Mouse (Mus musculus): ENCODE measurements around the gene Myog. TPM values are rescaled to one million over a fixed set of nuclear protein-coding genes. Genes with fewer than 3 reads are reported as not detected.

Myog gene
- polyA plus RNA-seq, 1 experiment from 2014 or later: 0.80 TPM

DNA sequence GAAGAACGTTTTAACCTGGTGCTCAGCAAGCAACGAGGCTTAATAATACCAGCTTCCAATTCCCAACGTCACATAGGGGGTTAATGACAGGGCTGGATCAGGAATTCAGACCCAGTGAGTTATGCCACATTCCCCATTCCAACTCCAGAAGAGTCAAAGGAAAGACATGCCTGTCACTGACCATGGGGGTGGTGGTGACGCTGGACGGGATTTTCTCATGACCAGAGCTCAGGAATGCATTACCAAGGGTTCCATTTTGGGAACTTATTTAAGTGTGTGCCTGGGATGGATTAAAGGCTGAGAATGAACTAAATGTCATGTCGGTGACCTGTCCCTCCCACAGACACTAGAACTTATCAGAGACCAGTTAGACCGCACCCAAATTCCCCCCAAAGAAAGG, 13.0 kb upstream of the Myog start:
- H3K9ac ChIP-seq (replicated peaks; ENCODE audit: low read depth, low read length): no peak overlapping the region

DNA sequence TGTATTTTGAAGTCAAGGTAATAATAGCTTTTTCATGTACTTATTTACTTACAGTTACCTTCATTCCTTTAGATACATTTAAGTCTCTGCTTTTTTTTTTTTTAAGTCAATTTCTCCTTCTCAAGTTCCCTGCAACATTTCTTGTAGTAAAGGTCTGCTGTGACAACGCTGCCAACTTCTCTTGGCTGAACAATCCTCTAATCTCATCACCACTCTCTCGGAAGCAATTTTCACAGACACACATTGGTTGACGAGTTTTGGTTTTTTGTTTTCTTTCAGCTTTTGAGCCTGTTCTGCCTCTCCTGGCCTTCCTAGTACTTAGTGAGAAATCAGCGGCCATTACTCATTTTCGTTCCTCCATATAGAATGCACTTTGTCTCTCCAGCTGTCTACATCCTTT, 9.6 kb upstream of the Myog start:
- Histone ChIP-seq H3K4me3 (ENCODE audit: low read depth, low read length) (no peak overlapping the region), H3K27ac (ENCODE audit: low read depth, low read length) (no peak overlapping the region), H3K36me3 (ENCODE audit: control insufficient read depth, insufficient read depth, low read length) (no peaks in the 10 kb centered on the region), H3K4me1 (ENCODE audit: control insufficient read depth, insufficient read depth, low read length) (no peaks in the 10 kb centered on the region), H3K4me2 (ENCODE audit: low read depth, low read length) (no peak overlapping the region), H3K9me3 (ENCODE audit: control insufficient read depth, low read length) (no peaks in the 10 kb centered on the region), H3K27me3 (ENCODE audit: control insufficient read depth, insufficient read depth, low read length) (no peaks in the 10 kb centered on the region), H3K9ac (replicated peaks; ENCODE audit: low read depth, low read length) (no peak overlapping the region)
- WGBS: 84% methylated on average over 5 of the region's 5 CpGs
- ATAC-seq (ENCODE audit: low read depth): no peak

More for the DNA sequence above, 13.0 kb upstream of the Myog start:
- Histone ChIP-seq H3K36me3 (ENCODE audit: control insufficient read depth, insufficient read depth, low read length) (no peaks in the 10 kb centered on the region), H3K4me3 (ENCODE audit: low read depth, low read length) (no peak overlapping the region), H3K9me3 (ENCODE audit: control insufficient read depth, low read length) (no peaks in the 10 kb centered on the region), H3K27ac (ENCODE audit: low read depth, low read length) (no peak overlapping the region), H3K27me3 (ENCODE audit: control insufficient read depth, insufficient read depth, low read length) (no peaks in the 10 kb centered on the region), H3K4me1 (ENCODE audit: control insufficient read depth, insufficient read depth, low read length) (peaks cover 3% of the 10 kb centered on the region; the same call in 1 of the 2 replicates), H3K4me2 (ENCODE audit: low read depth, low read length) (no peak overlapping the region)
- no peak for ATAC-seq (ENCODE audit: low read depth)
- 84% methylated on average over 7 of the region's 7 CpGs for WGBS

DNA sequence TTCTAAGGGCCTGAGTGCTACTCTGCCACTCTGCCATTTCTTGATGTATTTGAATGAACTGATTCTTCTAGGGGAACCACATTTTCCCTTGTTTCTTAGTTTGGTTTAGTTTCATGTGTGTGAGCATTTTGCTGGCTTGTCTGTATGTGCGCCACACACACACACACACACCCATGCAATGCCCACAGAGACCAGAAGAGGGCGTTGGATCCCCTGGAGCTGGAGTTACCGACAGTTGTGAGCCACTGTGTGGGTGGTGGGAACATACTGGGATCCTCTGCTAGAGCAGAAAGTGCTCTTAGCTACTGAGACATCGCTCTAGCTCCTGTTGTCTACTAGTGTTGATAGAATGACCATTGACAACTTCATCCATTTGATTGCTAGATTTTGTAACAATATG, 8.2 kb upstream of the Myog start:
- H3K4me2 ChIP-seq (ENCODE audit: low read depth, low read length): no peak overlapping the region
- 78% methylated on average over 4 of the region's 4 CpGs for whole genome bisulfite sequencing
- no peaks in the 10 kb centered on the region for H3K4me1 ChIP-seq (ENCODE audit: control insufficient read depth, insufficient read depth, low read length)
- H3K4me3 ChIP-seq (ENCODE audit: low read depth, low read length): no peak overlapping the region
- H3K36me3 ChIP-seq (ENCODE audit: control insufficient read depth, insufficient read depth, low read length): no peaks in the 10 kb centered on the region
- H3K9me3 ChIP-seq (ENCODE audit: control insufficient read depth, low read length): no peaks in the 10 kb centered on the region
- H3K27me3 ChIP-seq (ENCODE audit: control insufficient read depth, insufficient read depth, low read length): no peaks in the 10 kb centered on the region
- H3K9ac ChIP-seq (replicated peaks; ENCODE audit: low read depth, low read length): no peak overlapping the region
- no peak overlapping the region for H3K27ac ChIP-seq (ENCODE audit: low read depth, low read length)
- ATAC-seq (ENCODE audit: low read depth): no peak

DNA sequence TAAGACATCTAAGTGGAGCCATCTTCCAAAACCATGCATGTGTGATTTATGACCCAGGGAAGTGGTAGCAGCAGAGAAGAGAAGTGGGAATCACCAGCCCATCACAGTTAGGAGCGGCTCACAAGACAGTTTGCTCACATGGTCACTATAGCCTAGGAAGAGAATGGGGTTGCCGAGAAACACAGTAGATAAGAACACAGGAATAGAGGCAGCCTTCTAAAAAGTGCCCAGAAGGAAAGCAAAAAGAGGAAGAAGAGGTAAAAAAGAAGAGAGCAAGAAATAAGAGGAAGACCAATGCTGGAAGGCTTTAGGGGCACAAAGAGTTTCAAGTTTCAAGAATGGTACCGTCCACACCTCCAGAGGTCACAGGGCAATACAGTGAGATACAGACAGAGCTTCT, 7.4 kb upstream of the Myog start:
- Histone ChIP-seq H3K9ac (replicated peaks; ENCODE audit: low read depth, low read length) (no peak overlapping the region), H3K4me2 (ENCODE audit: low read depth, low read length) (no peak overlapping the region), H3K9me3 (ENCODE audit: control insufficient read depth, low read length) (no peaks in the 10 kb centered on the region), H3K4me3 (ENCODE audit: low read depth, low read length) (no peak overlapping the region), H3K27me3 (ENCODE audit: control insufficient read depth, insufficient read depth, low read length) (no peaks in the 10 kb centered on the region), H3K4me1 (ENCODE audit: control insufficient read depth, insufficient read depth, low read length) (no peaks in the 10 kb centered on the region), H3K27ac (ENCODE audit: low read depth, low read length) (no peak overlapping the region), H3K36me3 (ENCODE audit: control insufficient read depth, insufficient read depth, low read length) (no peaks in the 10 kb centered on the region)
- 77% methylated on average over 3 of the region's 3 CpGs for WGBS
- ATAC-seq (ENCODE audit: low read depth): no peak

DNA sequence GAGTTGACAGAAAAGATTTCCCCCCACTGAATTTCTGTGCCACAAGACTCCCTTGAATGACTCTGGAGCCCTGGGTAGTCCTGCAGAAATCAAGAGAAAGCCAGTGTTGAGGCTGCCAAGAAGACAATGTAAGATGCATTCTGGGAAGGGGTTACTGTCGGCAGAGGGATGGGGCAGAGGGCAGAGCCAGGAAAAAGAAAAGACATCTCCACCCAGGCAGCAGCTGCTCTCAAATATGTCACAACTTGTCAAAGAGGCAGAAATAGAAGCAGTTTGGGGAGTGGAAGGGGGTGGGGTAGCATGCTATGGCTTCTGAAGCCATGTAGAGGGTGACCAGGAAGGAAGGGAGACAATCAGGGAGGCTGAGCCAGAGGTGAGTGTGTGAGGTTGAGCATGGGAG, 6.7 kb upstream of the Myog start:
- no peaks in the 10 kb centered on the region for H3K27me3 ChIP-seq (ENCODE audit: control insufficient read depth, insufficient read depth, low read length)
- H3K4me2 ChIP-seq (ENCODE audit: low read depth, low read length): no peak overlapping the region
- ATAC-seq (ENCODE audit: low read depth): no peak
- H3K9ac ChIP-seq (replicated peaks; ENCODE audit: low read depth, low read length): no peak overlapping the region
- H3K36me3 ChIP-seq (ENCODE audit: control insufficient read depth, insufficient read depth, low read length): no peaks in the 10 kb centered on the region
- H3K9me3 ChIP-seq (ENCODE audit: control insufficient read depth, low read length): no peaks in the 10 kb centered on the region
- no peaks in the 10 kb centered on the region for H3K4me1 ChIP-seq (ENCODE audit: control insufficient read depth, insufficient read depth, low read length)
- no peak overlapping the region for H3K4me3 ChIP-seq (ENCODE audit: low read depth, low read length)
- WGBS: 33% methylated on average over 1 of the region's 1 CpGs
- H3K27ac ChIP-seq (ENCODE audit: low read depth, low read length): no peak overlapping the region

DNA sequence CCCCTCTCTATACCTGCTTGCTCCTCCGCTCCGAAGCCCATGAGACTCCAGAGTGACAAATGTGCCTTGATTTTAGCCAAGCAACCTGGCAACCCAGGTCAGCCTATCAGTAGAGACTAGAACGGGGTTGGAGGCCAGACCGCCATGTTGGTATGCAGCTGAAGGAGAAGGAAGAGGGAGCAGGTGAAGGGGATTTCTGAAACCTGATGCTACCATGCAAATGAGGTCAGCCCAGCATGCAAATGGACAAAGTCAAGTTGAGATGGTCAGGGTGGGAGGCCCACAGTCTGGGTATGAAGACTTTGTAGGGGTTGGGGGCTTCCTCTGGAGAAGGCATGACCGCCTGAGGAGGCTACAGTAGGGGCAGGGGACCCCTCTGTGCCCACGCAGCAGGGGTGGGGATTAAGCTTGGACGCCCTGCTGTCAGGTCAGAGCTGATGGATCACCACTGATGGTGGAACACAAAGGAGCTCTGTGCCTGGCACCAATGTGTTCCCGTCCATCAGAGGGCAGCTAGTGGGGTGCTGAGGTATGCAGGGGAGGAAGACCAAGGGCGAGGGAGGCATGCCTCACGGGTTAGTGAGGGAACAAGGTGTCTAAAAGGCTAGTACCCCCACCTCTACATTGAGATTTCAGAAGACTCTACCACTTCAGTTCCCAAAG, 4.2 kb upstream of the Myog start:
- H3K4me2 ChIP-seq (ENCODE audit: low read depth, low read length): no peak overlapping the region
- 61% methylated on average over 10 of the region's 10 CpGs for WGBS
- H3K27ac ChIP-seq (ENCODE audit: low read depth, low read length): no peak overlapping the region
- H3K4me3 ChIP-seq (ENCODE audit: low read depth, low read length): no peak overlapping the region
- H3K36me3 ChIP-seq (ENCODE audit: control insufficient read depth, insufficient read depth, low read length): no peaks in the 10 kb centered on the region
- ATAC-seq (ENCODE audit: low read depth): no peak
- no peaks in the 10 kb centered on the region for H3K27me3 ChIP-seq (ENCODE audit: control insufficient read depth, insufficient read depth, low read length)
- H3K4me1 ChIP-seq (ENCODE audit: control insufficient read depth, insufficient read depth, low read length): no peaks in the 10 kb centered on the region
- H3K9me3 ChIP-seq (ENCODE audit: control insufficient read depth, low read length): no peaks in the 10 kb centered on the region
- H3K9ac ChIP-seq (replicated peaks; ENCODE audit: low read depth, low read length): no peak overlapping the region

DNA sequence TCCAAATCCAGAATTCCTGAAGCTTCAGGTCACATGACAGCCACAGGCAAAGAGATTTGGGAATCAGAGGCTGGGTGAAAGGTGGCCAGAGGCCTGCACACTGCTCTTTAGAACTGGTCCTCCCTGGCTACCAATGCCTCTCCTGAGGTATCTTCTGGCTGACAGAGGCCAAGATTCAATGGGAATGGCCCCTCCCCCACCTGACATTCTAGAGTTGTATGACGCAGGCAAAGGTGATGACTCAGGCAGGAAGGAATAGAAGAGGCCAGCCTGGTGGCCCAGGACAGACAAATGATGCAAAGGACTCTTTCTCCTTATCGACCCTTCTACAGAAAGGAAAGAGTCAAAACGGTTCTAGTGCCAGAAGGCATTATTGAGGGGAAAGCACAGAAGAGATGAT, 1.6 kb upstream of the Myog start:
- Histone ChIP-seq H3K27ac (ENCODE audit: low read depth, low read length) (no peak overlapping the region), H3K4me1 (ENCODE audit: control insufficient read depth, insufficient read depth, low read length) (no peaks in the 10 kb centered on the region), H3K4me2 (ENCODE audit: low read depth, low read length) (no peak overlapping the region), H3K36me3 (ENCODE audit: control insufficient read depth, insufficient read depth, low read length) (no peaks in the 10 kb centered on the region), H3K9ac (replicated peaks; ENCODE audit: low read depth, low read length) (no peak overlapping the region), H3K4me3 (ENCODE audit: low read depth, low read length) (no peak overlapping the region), H3K9me3 (ENCODE audit: control insufficient read depth, low read length) (no peaks in the 10 kb centered on the region), H3K27me3 (ENCODE audit: control insufficient read depth, insufficient read depth, low read length) (no peaks in the 10 kb centered on the region)
- no peak for ATAC-seq (ENCODE audit: low read depth)
- WGBS: 81% methylated on average over 3 of the region's 3 CpGs

DNA sequence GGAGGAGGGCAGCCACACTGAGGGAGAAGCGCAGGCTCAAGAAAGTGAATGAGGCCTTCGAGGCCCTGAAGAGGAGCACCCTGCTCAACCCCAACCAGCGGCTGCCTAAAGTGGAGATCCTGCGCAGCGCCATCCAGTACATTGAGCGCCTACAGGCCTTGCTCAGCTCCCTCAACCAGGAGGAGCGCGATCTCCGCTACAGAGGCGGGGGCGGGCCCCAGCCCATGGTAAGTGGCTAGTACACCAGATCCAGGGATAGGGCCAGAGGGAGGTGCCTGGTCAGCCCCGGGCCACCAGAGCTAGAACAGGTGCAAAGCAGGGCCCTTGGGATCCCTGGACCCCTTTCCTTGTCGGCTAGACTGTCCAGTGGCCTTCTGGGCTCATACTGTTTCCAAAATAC, 511 bp downstream of the Myog start:
- no peaks in the 10 kb centered on the region for H3K27me3 ChIP-seq (ENCODE audit: control insufficient read depth, insufficient read depth, low read length)
- H3K4me1 ChIP-seq (ENCODE audit: control insufficient read depth, insufficient read depth, low read length): no peaks in the 10 kb centered on the region
- ATAC-seq (ENCODE audit: low read depth): no peak
- no peak overlapping the region for H3K9ac ChIP-seq (replicated peaks; ENCODE audit: low read depth, low read length)
- H3K36me3 ChIP-seq (ENCODE audit: control insufficient read depth, insufficient read depth, low read length): no peaks in the 10 kb centered on the region
- no peak overlapping the region for H3K4me2 ChIP-seq (ENCODE audit: low read depth, low read length)
- H3K9me3 ChIP-seq (ENCODE audit: control insufficient read depth, low read length): no peaks in the 10 kb centered on the region
- WGBS: 91% methylated on average over 13 of the region's 13 CpGs
- H3K27ac ChIP-seq (ENCODE audit: low read depth, low read length): no peak overlapping the region
- no peak overlapping the region for H3K4me3 ChIP-seq (ENCODE audit: low read depth, low read length)

DNA sequence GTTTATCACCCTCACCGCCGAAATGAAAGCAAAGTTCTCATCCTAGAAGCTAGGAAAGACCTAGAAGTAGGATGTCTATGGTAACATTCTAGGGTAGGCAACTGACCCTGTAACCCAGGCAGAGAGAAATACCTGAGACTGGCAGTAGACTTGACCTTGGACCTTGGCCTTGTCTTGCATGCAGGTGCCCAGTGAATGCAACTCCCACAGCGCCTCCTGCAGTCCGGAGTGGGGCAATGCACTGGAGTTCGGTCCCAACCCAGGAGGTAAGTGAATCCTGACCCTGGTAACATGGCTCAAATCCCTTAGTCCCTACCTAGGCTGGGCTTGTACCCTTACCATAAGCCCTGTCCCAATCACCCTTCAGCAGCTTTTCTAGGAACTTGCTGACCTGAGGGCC, 1.1 kb downstream of the Myog start:
- Histone ChIP-seq H3K36me3 (ENCODE audit: control insufficient read depth, insufficient read depth, low read length) (no peaks in the 10 kb centered on the region), H3K27ac (ENCODE audit: low read depth, low read length) (no peak overlapping the region), H3K4me3 (ENCODE audit: low read depth, low read length) (no peak overlapping the region), H3K4me2 (ENCODE audit: low read depth, low read length) (no peak overlapping the region), H3K9me3 (ENCODE audit: control insufficient read depth, low read length) (no peaks in the 10 kb centered on the region), H3K4me1 (ENCODE audit: control insufficient read depth, insufficient read depth, low read length) (no peaks in the 10 kb centered on the region), H3K27me3 (ENCODE audit: control insufficient read depth, insufficient read depth, low read length) (no peaks in the 10 kb centered on the region), H3K9ac (replicated peaks; ENCODE audit: low read depth, low read length) (no peak overlapping the region)
- WGBS: 71% methylated on average over 5 of the region's 5 CpGs
- no peak for ATAC-seq (ENCODE audit: low read depth)
